Mouse (Mus musculus) embryo, embryonic 10 days (tissue): Measurements from ENCODE around the gene Mid1.
"Not testable (repeated sequence)": the region's sequence is repeated elsewhere in the genome, so short reads cannot be mapped to it uniquely, and the experiment has no call there.

ENCODE experiments used
- DNase-seq: peaks from one replicate; pipeline ENCODE4 v3.0.0-alpha.2; 2015; ENCODE audit warnings: low spot score

Mid1 gene

GRCm38 (mm10) chrX:169986519-169987367 lies 301.7 kb downstream of the Mid1 start:
- DNase-seq = peak; percentile 45

- peak; percentile 60 for DNase-seq
Measured at GRCm38 (mm10) chrX:169987368-169987837, 302.4 kb downstream of the Mid1 start.

DNA sequence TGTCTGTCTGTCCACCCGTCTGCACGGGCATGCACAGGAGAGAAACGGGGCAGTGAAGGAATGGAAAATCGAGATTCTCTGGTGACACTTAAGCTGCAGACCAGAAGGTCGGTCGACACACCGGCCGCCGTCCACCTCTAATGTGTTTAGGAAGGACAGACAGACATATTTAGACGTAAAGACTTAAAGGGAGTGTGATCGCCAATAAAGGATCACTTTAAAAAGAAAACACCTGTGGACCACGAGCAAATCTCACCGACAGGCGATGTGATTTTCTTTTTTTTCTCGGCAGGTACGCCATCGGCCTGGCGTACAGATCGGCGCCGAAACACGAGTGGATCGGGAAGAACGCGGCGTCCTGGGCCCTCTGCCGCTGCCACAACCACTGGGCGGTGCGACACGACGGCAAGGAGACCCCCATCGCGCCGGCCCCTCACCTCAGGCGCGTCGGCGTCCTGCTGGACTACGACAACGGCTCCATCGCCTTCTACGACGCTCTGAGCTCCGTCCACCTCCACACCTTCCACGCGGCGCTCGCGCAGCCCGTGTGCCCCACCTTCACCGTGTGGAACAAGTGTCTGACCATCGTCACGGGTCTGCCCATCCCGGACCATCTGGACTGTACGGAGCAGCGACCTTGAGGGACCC lies 303.7 kb downstream of the Mid1 start:
- DNase-seq = peak; percentile 44

- DNase-seq = not testable (repeated sequence)
Measured at GRCm38 (mm10) chrX:169989219-169989595, 304.2 kb downstream of the Mid1 start.

GRCm38 (mm10) chrX:169989691-169990631 lies 305.0 kb downstream of the Mid1 start:
- DNase-seq = peak; percentile 30

DNA sequence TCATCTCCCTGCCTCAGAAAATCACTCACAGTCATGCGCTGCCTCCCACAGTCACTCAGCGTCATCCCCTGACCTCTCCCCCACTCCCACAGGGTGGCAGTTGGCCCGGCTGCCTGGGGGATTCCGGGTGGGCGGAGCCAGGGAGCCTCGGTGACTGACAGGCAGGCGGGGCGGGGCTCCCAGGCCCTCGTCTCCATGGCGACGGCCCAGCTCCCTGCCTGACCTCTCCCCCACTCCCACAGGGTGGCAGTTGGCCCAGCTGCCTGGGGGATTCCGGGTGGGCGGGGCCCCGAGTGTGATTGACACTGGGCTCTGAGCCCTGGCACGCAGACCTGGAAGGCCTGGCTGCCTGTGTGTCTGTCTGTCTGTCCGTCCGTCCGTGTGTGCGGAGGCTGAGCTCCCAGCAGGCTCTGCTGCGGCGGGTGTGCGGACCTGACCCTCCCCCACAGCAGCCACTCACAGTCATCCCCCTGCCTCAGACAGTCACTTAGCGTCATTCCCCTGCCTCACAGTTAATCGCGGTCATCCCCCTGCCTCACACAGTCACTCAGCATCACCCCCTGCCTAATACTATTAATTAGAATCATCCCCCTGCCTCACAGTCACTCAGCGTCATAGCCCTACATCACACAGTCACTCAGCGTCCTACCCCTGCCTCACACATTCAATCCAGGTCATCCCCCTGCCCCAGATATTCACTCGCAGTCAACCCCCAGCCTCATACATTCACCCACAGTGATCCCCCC lies 306.3 kb downstream of the Mid1 start:
- DNase-seq = peak; percentile 9

- DNase-seq = peak; percentile 25
Measured at GRCm38 (mm10) chrX:169992086-169992930, 307.3 kb downstream of the Mid1 start.

GRCm38 (mm10) chrX:169992951-169993547 lies 308.1 kb downstream of the Mid1 start:
- DNase-seq = not testable (repeated sequence)

- not testable (repeated sequence) for DNase-seq
Measured at GRCm38 (mm10) chrX:169994011-169994865, 309.2 kb downstream of the Mid1 start.

GRCm38 (mm10) chrX:169994866-169995711 lies 310.1 kb downstream of the Mid1 start:
- peak; percentile 14 for DNase-seq

GRCm38 (mm10) chrX:169995909-169996521 lies 311.0 kb downstream of the Mid1 start:
- peak; percentile 2 for DNase-seq

DNA sequence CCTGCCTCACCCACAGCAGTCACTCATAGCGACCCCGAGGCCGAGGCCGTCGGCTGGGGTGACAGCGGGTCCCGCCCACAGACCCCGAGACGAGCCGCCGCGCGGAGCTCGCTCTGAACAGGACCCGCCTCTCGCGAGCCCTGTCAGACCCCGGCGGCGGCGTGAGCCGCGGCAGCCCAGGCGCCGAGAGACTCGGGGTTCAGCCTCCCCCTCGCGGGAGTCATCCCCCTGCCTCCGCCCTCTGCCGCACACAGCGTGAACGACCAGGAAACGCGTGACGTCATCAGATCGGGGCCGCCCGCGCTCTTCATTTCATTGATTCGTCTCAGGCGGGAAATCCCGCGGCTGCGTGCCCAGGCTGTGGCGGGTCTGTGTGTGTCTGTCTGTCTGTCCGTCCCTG lies 311.9 kb downstream of the Mid1 start:
- DNase-seq = not testable (repeated sequence)

GRCm38 (mm10) chrX:169997456-169997853 lies 312.5 kb downstream of the Mid1 start:
- not testable (repeated sequence) for DNase-seq

- peak; percentile 77 for DNase-seq
Measured at GRCm38 (mm10) chrX:169997854-169998456, 313.0 kb downstream of the Mid1 start.

- peak; percentile 3 for DNase-seq
Measured at GRCm38 (mm10) chrX:169998559-169999219, 313.7 kb downstream of the Mid1 start.

DNA sequence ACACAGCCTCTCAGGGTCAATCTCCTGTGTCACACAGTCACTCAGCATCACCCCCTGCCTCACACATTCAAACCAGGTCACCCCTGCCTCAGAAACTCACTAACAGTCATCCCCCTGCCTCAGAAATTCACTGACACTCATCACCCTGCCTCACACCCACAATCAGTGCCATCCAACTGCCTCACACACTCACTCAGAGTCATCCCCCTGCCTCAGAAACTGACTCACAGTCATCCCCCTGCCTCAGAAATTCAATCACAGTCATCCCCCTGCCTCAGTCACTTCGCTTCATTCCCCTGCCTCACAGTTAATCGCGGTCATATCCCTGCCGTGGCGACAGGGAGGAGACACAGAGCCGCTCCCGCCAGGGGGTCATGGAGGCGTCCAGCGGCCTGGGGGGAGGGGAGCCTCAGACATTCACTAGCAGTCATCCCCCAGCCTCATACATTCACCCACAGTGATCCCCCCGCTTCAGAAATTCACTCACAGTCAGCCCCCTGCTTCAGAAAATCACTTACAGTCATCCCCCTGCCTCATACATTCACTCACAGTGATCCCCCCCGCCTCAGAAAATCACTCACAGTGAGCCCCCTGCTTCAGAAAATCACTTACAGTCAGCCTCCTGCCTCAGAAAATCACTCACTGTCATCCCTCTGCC lies 314.4 kb downstream of the Mid1 start:
- DNase-seq = peak; percentile 70
